Mouse (Mus musculus) adrenal gland, postnatal 25 days (tissue): ENCODE measurements around the gene Lrfn5. TPM values are rescaled to one million over a fixed set of nuclear protein-coding genes. Genes with fewer than 3 reads are reported as not detected.

Experiments
- DNase-seq: peaks from one replicate; pipeline ENCODE4 v3.0.0; 2021; ENCODE audit warnings: mixed read lengths
- long read RNA-seq: library from polyadenylated mRNA; stranded (forward); transcript quantifications from one replicate; pipeline ENCODE4 v2.0.0, GENCODE M21; 2021
- total RNA-seq: library from RNA; stranded (reverse); gene quantifications from 2 replicates; pipeline ENCODE4 v1.2.3, GENCODE M21; 2021

The Lrfn5 gene
- total RNA-seq: not detected in 2 replicates
- long read RNA-seq: 0 reads

DNA sequence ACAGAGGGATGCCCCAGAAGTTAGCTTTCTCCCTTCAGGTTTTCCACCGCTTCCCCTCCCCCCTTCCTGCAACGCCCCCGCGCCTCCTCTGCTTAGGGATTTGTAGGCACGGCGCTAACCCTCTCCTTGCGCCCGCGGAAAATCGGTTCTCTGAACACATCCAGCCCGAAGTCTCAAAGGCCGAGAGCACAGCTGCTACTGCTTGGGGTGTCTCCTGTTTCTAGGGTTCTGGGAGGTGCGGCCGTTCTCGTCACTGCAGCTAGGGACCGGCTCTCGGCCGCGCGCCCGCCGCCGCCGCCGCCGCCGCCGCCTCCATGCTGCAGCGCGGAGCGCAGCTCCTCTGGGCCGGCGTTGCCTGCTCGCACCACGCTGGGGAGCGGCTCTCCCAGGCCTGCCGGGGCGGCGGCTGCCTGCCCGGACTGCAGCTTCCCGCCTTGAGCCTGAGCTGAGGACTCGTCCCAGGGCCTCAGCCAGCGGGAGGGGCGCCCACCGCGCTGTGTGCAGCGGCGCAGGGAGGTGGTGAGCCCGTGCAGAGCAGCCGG is at the start of gene Lrfn5:
TSS of gene Lrfn5 (plus strand) at position 322 of the 542 bp plus-strand sequence.
- peak; percentile 34 for DNase-seq

GRCm38 (mm10) chr12:61521501-61522147 is 1.3 kb upstream of the Lrfn5 start:
- DNase-seq: no peak

- DNase-seq: no peak
Observed at GRCm38 (mm10) chr12:61522148-61522828, 662 bp upstream of the Lrfn5 start.

- no peak for DNase-seq
Observed at GRCm38 (mm10) chr12:61523631-61524182, 757 bp downstream of the Lrfn5 start.

DNA sequence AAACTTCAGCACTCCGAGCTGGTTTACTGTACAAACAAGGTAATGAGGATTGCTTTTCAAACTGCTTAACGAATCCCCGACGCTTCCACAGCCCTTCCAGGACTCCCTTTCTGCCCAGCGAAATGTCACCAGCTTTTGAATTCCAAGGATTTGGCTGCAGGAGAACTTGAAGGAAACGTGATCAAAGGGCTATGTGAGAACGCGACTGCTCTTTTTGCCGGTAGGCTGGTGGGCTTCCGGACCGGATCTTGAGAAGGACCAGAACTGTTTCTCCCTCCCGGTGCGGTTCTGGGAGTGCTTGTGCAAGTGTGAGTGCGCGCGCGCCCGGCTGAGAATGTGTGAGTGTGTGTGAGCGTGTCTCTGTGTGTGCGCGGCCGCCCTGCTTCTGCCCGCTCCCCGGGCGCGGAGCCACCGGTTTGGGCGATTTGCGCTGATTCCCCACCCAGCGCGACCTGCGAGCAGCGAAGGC is 1.3 kb downstream of the Lrfn5 start:
- DNase-seq: no peak

GRCm38 (mm10) chr12:61526199-61526598 is 3.2 kb downstream of the Lrfn5 start:
- DNase-seq: no peak

- no peak for DNase-seq
Observed at GRCm38 (mm10) chr12:61579949-61580348, 57.0 kb downstream of the Lrfn5 start.

GRCm38 (mm10) chr12:61600305-61600704 is 77.4 kb downstream of the Lrfn5 start:
- no peak for DNase-seq

DNA sequence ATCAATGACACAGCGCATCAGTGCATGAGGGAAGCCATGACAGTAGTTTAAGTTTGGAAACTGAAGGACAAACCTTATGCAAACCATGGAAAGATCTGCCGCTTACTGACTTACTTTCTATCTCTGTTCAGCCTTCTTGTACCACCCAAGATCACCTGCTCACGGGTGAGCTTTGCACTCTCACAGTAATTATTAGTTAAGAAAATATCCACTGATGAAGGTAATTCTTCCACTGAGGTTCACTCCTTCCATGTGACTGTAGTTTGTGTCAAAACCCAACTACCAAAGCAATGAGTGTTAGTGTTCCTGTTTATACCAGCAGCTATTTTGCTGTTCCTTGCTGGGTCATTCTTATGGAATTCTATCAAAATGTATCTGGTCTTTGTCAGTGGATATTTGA is 84.9 kb downstream of the Lrfn5 start:
- no peak for DNase-seq

- DNase-seq: no peak
Observed at GRCm38 (mm10) chr12:61610081-61610480, 87.1 kb downstream of the Lrfn5 start.

- DNase-seq: no peak
Observed at GRCm38 (mm10) chr12:61624532-61624931, 101.6 kb downstream of the Lrfn5 start.

GRCm38 (mm10) chr12:61654380-61654779 is 131.4 kb downstream of the Lrfn5 start:
- no peak for DNase-seq

DNA sequence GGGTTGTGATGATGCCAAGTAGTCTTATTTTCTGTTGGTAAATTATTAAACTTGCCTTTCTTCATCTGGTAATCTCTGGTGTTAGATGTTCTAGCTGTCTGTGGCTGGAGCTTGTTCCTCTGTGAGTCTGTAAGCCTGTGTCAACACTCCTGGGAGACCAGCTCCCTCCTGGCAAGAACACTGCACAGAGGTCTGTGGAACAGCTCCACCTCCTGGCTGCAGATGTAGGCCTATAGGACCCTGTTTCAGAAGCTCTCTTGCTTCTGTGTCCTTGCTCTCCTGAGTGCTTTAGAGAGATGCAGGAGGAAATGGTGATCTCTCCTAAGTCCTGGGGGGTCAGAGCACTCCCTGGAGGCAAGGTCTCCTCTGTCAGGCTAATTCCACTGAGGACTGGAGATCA is 200.2 kb downstream of the Lrfn5 start:
- no peak for DNase-seq

GRCm38 (mm10) chr12:61807073-61807605 is 284.2 kb downstream of the Lrfn5 start:
- no peak for DNase-seq

DNA sequence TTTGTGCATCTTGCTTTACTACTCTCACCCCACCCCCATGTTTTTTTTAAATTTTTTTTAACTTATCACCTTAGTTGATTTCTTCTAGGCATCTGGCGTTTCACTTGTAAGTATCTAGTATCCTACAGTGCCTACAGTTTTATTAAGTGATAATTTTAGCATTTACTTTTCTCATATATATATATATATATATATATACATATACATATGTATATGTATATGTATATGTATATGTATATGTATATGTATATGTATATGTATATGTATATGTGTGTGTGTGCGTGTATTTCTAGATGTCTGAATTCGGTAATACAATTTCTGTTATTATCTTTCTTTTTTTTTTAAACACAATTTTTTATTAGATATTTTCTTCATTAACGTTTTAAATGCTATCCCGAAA is 300.7 kb downstream of the Lrfn5 start:
- DNase-seq: no peak

GRCm38 (mm10) chr12:61826311-61826710 is 303.4 kb downstream of the Lrfn5 start:
- DNase-seq: no peak

DNA sequence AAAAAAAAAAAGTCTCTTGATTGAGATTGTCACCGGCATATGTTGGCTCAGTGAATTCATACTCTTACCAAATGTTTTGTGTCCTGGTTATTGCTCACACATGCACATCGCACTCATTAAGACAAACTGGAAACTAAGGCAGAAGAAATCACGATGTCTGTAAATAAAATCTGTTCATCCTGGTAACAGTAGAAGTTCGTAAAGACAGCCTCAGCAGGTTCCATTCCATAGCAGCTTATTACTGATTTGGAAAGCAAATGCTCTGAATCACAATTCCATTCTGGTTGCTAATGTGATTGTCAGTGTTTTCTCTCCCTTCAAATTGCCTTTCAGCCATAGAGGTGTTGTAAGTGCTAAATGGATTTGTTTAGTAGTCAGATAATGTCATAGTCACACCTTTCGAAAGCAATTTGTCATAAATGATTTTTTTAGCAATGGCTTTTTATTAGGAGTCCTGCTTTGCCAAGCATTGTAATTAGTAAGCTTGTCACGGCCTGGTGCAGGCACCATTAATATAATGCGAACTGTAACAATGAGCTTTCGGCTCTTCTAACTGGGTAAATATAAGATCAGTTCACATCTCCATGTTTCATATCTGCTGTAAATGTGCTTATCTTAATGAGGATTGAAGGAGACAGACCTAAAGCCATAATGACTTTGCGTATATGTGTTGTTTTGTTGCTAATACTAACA is 319.8 kb downstream of the Lrfn5 start:
- no peak for DNase-seq

- DNase-seq: no peak
Observed at GRCm38 (mm10) chr12:61854183-61854582, 331.2 kb downstream of the Lrfn5 start.
